Mouse (Mus musculus): ENCODE data around the gene Fam171a2. TPM values are rescaled to one million over a fixed set of nuclear protein-coding genes. Genes with fewer than 3 reads are reported as not detected.
"Not testable (repeated sequence)": the region's sequence is repeated elsewhere in the genome, so short reads cannot be mapped to it uniquely, and the experiment has no call there.

Fam171a2 gene
- total and polyA plus RNA-seq, 2 experiments from 2014 or later: 1.7 to 40.8 TPM

GRCm38 (mm10) chr11:102411704-102412103, 35.8 kb downstream of the Fam171a2 start:
- Histone ChIP-seq H3K9me3 (replicated peaks; ENCODE audit: control insufficient read depth, low read length) (no peaks in the 10 kb centered on the region), H3K9ac (replicated peaks; ENCODE audit: low read depth, low read length) (peak overlapping the region; percentile 21; the same call in 1 of the 2 replicates), H3K4me1 (ENCODE audit: control insufficient read depth, insufficient read depth) (0 out of 2 replicates have a peak, but pooled peaks cover 3% of the 10 kb centered on the region), H3K36me3 (replicated peaks; ENCODE audit: control insufficient read depth, insufficient read depth, low read length) (no peaks in the 10 kb centered on the region), H3K27me3 (ENCODE audit: control insufficient read depth, insufficient read depth, low read length) (no peaks in the 10 kb centered on the region), H3K27ac (ENCODE audit: low read depth) (peak overlapping the region; percentile 7; the same call in 1 of the 2 replicates), H3K4me2 (ENCODE audit: low read depth, low read length) (no peak overlapping the region), H3K4me3 (ENCODE audit: low read depth, low read length) (no peak overlapping the region)
- 6% methylated on average over 11 of the region's 11 CpGs for WGBS
- ATAC-seq (ENCODE audit: insufficient read depth, low read depth) (peak; percentile 10; the same call in 1 of the 2 replicates), DNase-seq (ENCODE audit: low spot score) (peak; percentile 93)
- TF ChIP-seq CTCF (IDR thresholded peaks at IDR 0.05; ENCODE audit: low read depth): peak; percentile 88
- TF ChIP-seq EP300 (IDR thresholded peaks at IDR 0.05; ENCODE audit: low read depth): peak; percentile 42; the same call in 1 of the 2 replicates

- Histone ChIP-seq H3K36me3 (replicated peaks; ENCODE audit: control insufficient read depth, insufficient read depth, low read length) (no peaks in the 10 kb centered on the region), H3K4me3 (ENCODE audit: low read depth, low read length) (no peak overlapping the region), H3K27ac (ENCODE audit: low read depth) (peak overlapping the region; percentile 7; the same call in 1 of the 2 replicates), H3K9me3 (replicated peaks; ENCODE audit: control insufficient read depth, low read length) (no peaks in the 10 kb centered on the region), H3K4me1 (ENCODE audit: control insufficient read depth, insufficient read depth) (peaks cover 9% of the 10 kb centered on the region), H3K27me3 (ENCODE audit: control insufficient read depth, insufficient read depth, low read length) (no peaks in the 10 kb centered on the region), H3K4me2 (ENCODE audit: low read depth, low read length) (no peak overlapping the region), H3K9ac (replicated peaks; ENCODE audit: low read depth, low read length) (0 out of 2 replicates have a peak overlapping the region, but pooled peaks have one; percentile 21)
- WGBS: 61% methylated on average over 3 of the region's 3 CpGs
- no peak for DNase-seq (ENCODE audit: low spot score)
- TF ChIP-seq EP300 (IDR thresholded peaks at IDR 0.05; ENCODE audit: low read depth) (no peak), CTCF (IDR thresholded peaks at IDR 0.05; ENCODE audit: low read depth) (no peak)
- no peak for ATAC-seq (ENCODE audit: insufficient read depth, low read depth)
Measured at GRCm38 (mm10) chr11:102411061-102411460, 36.4 kb downstream of the Fam171a2 start.

GRCm38 (mm10) chr11:102410345-102410744, 37.1 kb downstream of the Fam171a2 start:
- 96% methylated on average over 3 of the region's 3 CpGs for WGBS
- not testable (repeated sequence) for H3K4me2 ChIP-seq (ENCODE audit: low read depth, low read length); H3K9me3 ChIP-seq (replicated peaks; ENCODE audit: control insufficient read depth, low read length); H3K36me3 ChIP-seq (replicated peaks; ENCODE audit: control insufficient read depth, insufficient read depth, low read length); DNase-seq (ENCODE audit: low spot score); H3K27me3 ChIP-seq (ENCODE audit: control insufficient read depth, insufficient read depth, low read length); H3K9ac ChIP-seq (replicated peaks; ENCODE audit: low read depth, low read length); H3K27ac ChIP-seq (ENCODE audit: low read depth); ATAC-seq (ENCODE audit: insufficient read depth, low read depth); H3K4me3 ChIP-seq (ENCODE audit: low read depth, low read length)
- H3K4me1 ChIP-seq (ENCODE audit: control insufficient read depth, insufficient read depth): peaks cover 15% of the 10 kb centered on the region

- Histone ChIP-seq H3K27ac (ENCODE audit: low read depth) (no peak overlapping the region), H3K4me2 (ENCODE audit: low read depth, low read length) (no peak overlapping the region), H3K9me3 (replicated peaks; ENCODE audit: control insufficient read depth, low read length) (no peaks in the 10 kb centered on the region), H3K27me3 (ENCODE audit: control insufficient read depth, insufficient read depth, low read length) (no peaks in the 10 kb centered on the region), H3K4me3 (ENCODE audit: low read depth, low read length) (no peak overlapping the region), H3K9ac (replicated peaks; ENCODE audit: low read depth, low read length) (no peak overlapping the region), H3K36me3 (replicated peaks; ENCODE audit: control insufficient read depth, insufficient read depth, low read length) (peaks cover 2% of the 10 kb centered on the region; the same call in 1 of the 2 replicates), H3K4me1 (ENCODE audit: control insufficient read depth, insufficient read depth) (peaks cover 15% of the 10 kb centered on the region)
- no peak for TF ChIP-seq EP300 (IDR thresholded peaks at IDR 0.05; ENCODE audit: low read depth)
- ATAC-seq (ENCODE audit: insufficient read depth, low read depth) (no peak), DNase-seq (ENCODE audit: low spot score) (no peak)
- WGBS: 78% methylated on average over 3 of the region's 3 CpGs
Measured at GRCm38 (mm10) chr11:102409795-102410330, 37.6 kb downstream of the Fam171a2 start.

- TF ChIP-seq CTCF (IDR thresholded peaks at IDR 0.05; ENCODE audit: low read depth) (no peak), EP300 (IDR thresholded peaks at IDR 0.05; ENCODE audit: low read depth) (no peak)
- Histone ChIP-seq H3K27me3 (ENCODE audit: control insufficient read depth, insufficient read depth, low read length) (no peaks in the 10 kb centered on the region), H3K36me3 (replicated peaks; ENCODE audit: control insufficient read depth, insufficient read depth, low read length) (peaks cover 9% of the 10 kb centered on the region), H3K9ac (replicated peaks; ENCODE audit: low read depth, low read length) (no peak overlapping the region), H3K4me2 (ENCODE audit: low read depth, low read length) (peak overlapping the region; percentile 66), H3K27ac (ENCODE audit: low read depth) (peak overlapping the region; percentile 86), H3K9me3 (replicated peaks; ENCODE audit: control insufficient read depth, low read length) (no peaks in the 10 kb centered on the region), H3K4me1 (ENCODE audit: control insufficient read depth, insufficient read depth) (peaks cover 15% of the 10 kb centered on the region), H3K4me3 (ENCODE audit: low read depth, low read length) (peak overlapping the region; percentile 93)
- 35% methylated on average over 15 of the region's 15 CpGs for WGBS
- no peak for DNase-seq (ENCODE audit: low spot score)
- no peak for ATAC-seq (ENCODE audit: insufficient read depth, low read depth)
Measured at GRCm38 (mm10) chr11:102408888-102409794, 38.3 kb downstream of the Fam171a2 start.
